Mouse (Mus musculus) CH12.LX (cell line): ENCODE measurements around the gene Gm12569.

Source experiments
- KAT2A ChIP-seq: IDR thresholded peaks from 2 replicates; pipeline ENCODE4 v1.6.1; 2012; ENCODE audit warnings: low read length, improper control_type of control experiment, inconsistent platforms; ENCODE audit not compliant: insufficient replicate concordance
- ZC3H11A ChIP-seq: IDR thresholded peaks from 2 replicates; pipeline ENCODE4 v1.6.1; 2012; ENCODE audit warnings: low read depth, mild to moderate bottlenecking, inconsistent platforms, low read length, improper control_type of control experiment

GRCm38 (mm10) chr11:51261680-51262219, 41.5 kb downstream of the Gm12569 start, which contains the start of gene Clk4:
- no peak for TF ChIP-seq ZC3H11A
- no peak for TF ChIP-seq KAT2A
